Mouse (Mus musculus): ENCODE measurements around the gene Agap2. TPM values are rescaled to one million over a fixed set of nuclear protein-coding genes. Genes with fewer than 3 reads are reported as not detected.

Agap2 gene
- polyA plus RNA-seq, 1 experiment from 2014 or later = 0.05 TPM

GRCm38 (mm10) chr10:127079665-127080391, 4.7 kb downstream of the Agap2 start:
- H3K9ac ChIP-seq (ENCODE audit: low read depth, low read length) = peak overlapping the region; percentile 61
- H3K4me3 ChIP-seq (ENCODE audit: low read length) = peak overlapping the region; percentile 51
- H3K9me3 ChIP-seq (ENCODE audit: control insufficient read depth, low read length) = no peaks in the 10 kb centered on the region
- H3K27me3 ChIP-seq (replicated peaks; ENCODE audit: control insufficient read depth, insufficient read depth, low read length) = peaks cover 67% of the 10 kb centered on the region
- no peaks in the 10 kb centered on the region for H3K36me3 ChIP-seq (ENCODE audit: control insufficient read depth, insufficient read depth, low read length)
- no peak overlapping the region for H3K27ac ChIP-seq (ENCODE audit: low read length)
- ATAC-seq = no peak
- H3K4me2 ChIP-seq (ENCODE audit: low read depth, low read length) = peak overlapping the region; percentile 77
- WGBS = 3% methylated on average over 67 of the region's 70 CpGs
- H3K4me1 ChIP-seq (ENCODE audit: control insufficient read depth, insufficient read depth, low read length) = peaks cover 40% of the 10 kb centered on the region

- Histone ChIP-seq H3K9me3 (ENCODE audit: control insufficient read depth, low read length) (no peaks in the 10 kb centered on the region), H3K9ac (ENCODE audit: low read depth, low read length) (peak overlapping the region; percentile 37), H3K4me2 (ENCODE audit: low read depth, low read length) (peak overlapping the region; percentile 55), H3K27ac (ENCODE audit: low read length) (no peak overlapping the region), H3K27me3 (replicated peaks; ENCODE audit: control insufficient read depth, insufficient read depth, low read length) (peaks cover 62% of the 10 kb centered on the region), H3K4me3 (ENCODE audit: low read length) (peak overlapping the region; percentile 36), H3K36me3 (ENCODE audit: control insufficient read depth, insufficient read depth, low read length) (no peaks in the 10 kb centered on the region), H3K4me1 (ENCODE audit: control insufficient read depth, insufficient read depth, low read length) (peaks cover 40% of the 10 kb centered on the region)
- ATAC-seq = no peak
- 4% methylated on average over 48 of the region's 48 CpGs for WGBS
Measured at GRCm38 (mm10) chr10:127080901-127081780, 6.1 kb downstream of the Agap2 start.

- no peaks in the 10 kb centered on the region for H3K9me3 ChIP-seq (ENCODE audit: control insufficient read depth, low read length)
- 0 out of 2 replicates have a peak overlapping the region, but pooled peaks have one; percentile 37 for H3K9ac ChIP-seq (ENCODE audit: low read depth, low read length)
- no peak overlapping the region for H3K4me3 ChIP-seq (ENCODE audit: low read length)
- H3K4me2 ChIP-seq (ENCODE audit: low read depth, low read length) = no peak overlapping the region
- 25% methylated on average over 8 of the region's 8 CpGs for WGBS
- H3K27ac ChIP-seq (ENCODE audit: low read length) = no peak overlapping the region
- H3K4me1 ChIP-seq (ENCODE audit: control insufficient read depth, insufficient read depth, low read length) = peaks cover 40% of the 10 kb centered on the region
- H3K36me3 ChIP-seq (ENCODE audit: control insufficient read depth, insufficient read depth, low read length) = no peaks in the 10 kb centered on the region
- ATAC-seq = peak; percentile 19; the same call in 1 of the 2 replicates
- peaks cover 60% of the 10 kb centered on the region for H3K27me3 ChIP-seq (replicated peaks; ENCODE audit: control insufficient read depth, insufficient read depth, low read length)
Measured at GRCm38 (mm10) chr10:127081996-127082620, 7.0 kb downstream of the Agap2 start.

GRCm38 (mm10) chr10:127083292-127083914, 8.3 kb downstream of the Agap2 start:
- no peak for ATAC-seq
- Histone ChIP-seq H3K4me3 (ENCODE audit: low read length) (no peak overlapping the region), H3K36me3 (ENCODE audit: control insufficient read depth, insufficient read depth, low read length) (no peaks in the 10 kb centered on the region), H3K9ac (ENCODE audit: low read depth, low read length) (no peak overlapping the region), H3K27me3 (replicated peaks; ENCODE audit: control insufficient read depth, insufficient read depth, low read length) (peaks cover 56% of the 10 kb centered on the region), H3K4me2 (ENCODE audit: low read depth, low read length) (no peak overlapping the region), H3K4me1 (ENCODE audit: control insufficient read depth, insufficient read depth, low read length) (peaks cover 36% of the 10 kb centered on the region), H3K27ac (ENCODE audit: low read length) (no peak overlapping the region), H3K9me3 (ENCODE audit: control insufficient read depth, low read length) (no peaks in the 10 kb centered on the region)
- WGBS = 32% methylated on average over 8 of the region's 8 CpGs

- peaks cover 32% of the 10 kb centered on the region for H3K4me1 ChIP-seq (ENCODE audit: control insufficient read depth, insufficient read depth, low read length)
- H3K9me3 ChIP-seq (ENCODE audit: control insufficient read depth, low read length) = no peaks in the 10 kb centered on the region
- H3K36me3 ChIP-seq (ENCODE audit: control insufficient read depth, insufficient read depth, low read length) = no peaks in the 10 kb centered on the region
- 33% methylated on average over 5 of the region's 5 CpGs for WGBS
- no peak overlapping the region for H3K9ac ChIP-seq (ENCODE audit: low read depth, low read length)
- no peak overlapping the region for H3K4me2 ChIP-seq (ENCODE audit: low read depth, low read length)
- peaks cover 53% of the 10 kb centered on the region for H3K27me3 ChIP-seq (replicated peaks; ENCODE audit: control insufficient read depth, insufficient read depth, low read length)
- ATAC-seq = no peak
- H3K27ac ChIP-seq (ENCODE audit: low read length) = no peak overlapping the region
- no peak overlapping the region for H3K4me3 ChIP-seq (ENCODE audit: low read length)
Measured at GRCm38 (mm10) chr10:127083915-127084306, 8.8 kb downstream of the Agap2 start.

GRCm38 (mm10) chr10:127085052-127085451, 10.0 kb downstream of the Agap2 start:
- Histone ChIP-seq H3K36me3 (ENCODE audit: control insufficient read depth, insufficient read depth, low read length) (no peaks in the 10 kb centered on the region), H3K4me1 (ENCODE audit: control insufficient read depth, insufficient read depth, low read length) (peaks cover 21% of the 10 kb centered on the region), H3K27ac (ENCODE audit: low read length) (no peak overlapping the region), H3K9me3 (ENCODE audit: control insufficient read depth, low read length) (no peaks in the 10 kb centered on the region), H3K4me2 (ENCODE audit: low read depth, low read length) (no peak overlapping the region), H3K27me3 (replicated peaks; ENCODE audit: control insufficient read depth, insufficient read depth, low read length) (peaks cover 53% of the 10 kb centered on the region), H3K4me3 (ENCODE audit: low read length) (no peak overlapping the region), H3K9ac (ENCODE audit: low read depth, low read length) (no peak overlapping the region)
- no peak for ATAC-seq
- WGBS = 77% methylated on average over 9 of the region's 9 CpGs

GRCm38 (mm10) chr10:127085633-127086032, 10.5 kb downstream of the Agap2 start:
- 64% methylated on average over 6 of the region's 6 CpGs for WGBS
- peaks cover 53% of the 10 kb centered on the region for H3K27me3 ChIP-seq (replicated peaks; ENCODE audit: control insufficient read depth, insufficient read depth, low read length)

GRCm38 (mm10) chr10:127090560-127091411, 15.7 kb downstream of the Agap2 start:
- H3K36me3 ChIP-seq (ENCODE audit: control insufficient read depth, insufficient read depth, low read length) = 0 out of 2 replicates have a peak, but pooled peaks cover under 1% of the 10 kb centered on the region
- H3K4me2 ChIP-seq (ENCODE audit: low read depth, low read length) = peak overlapping the region; percentile 46
- peaks cover 49% of the 10 kb centered on the region for H3K27me3 ChIP-seq (replicated peaks; ENCODE audit: control insufficient read depth, insufficient read depth, low read length)
- H3K9me3 ChIP-seq (ENCODE audit: control insufficient read depth, low read length) = no peaks in the 10 kb centered on the region
- WGBS = 10% methylated on average over 57 of the region's 57 CpGs
- peak overlapping the region; percentile 28 for H3K4me3 ChIP-seq (ENCODE audit: low read length)
- H3K9ac ChIP-seq (ENCODE audit: low read depth, low read length) = peak overlapping the region; percentile 24; the same call in 1 of the 2 replicates
- H3K27ac ChIP-seq (ENCODE audit: low read length) = no peak overlapping the region
- 0 out of 2 replicates have a peak, but pooled peaks have one; percentile 12 for ATAC-seq
- peaks cover 5% of the 10 kb centered on the region for H3K4me1 ChIP-seq (ENCODE audit: control insufficient read depth, insufficient read depth, low read length)

More at GRCm38 (mm10) chr10:127085633-127086032, 10.5 kb downstream of the Agap2 start:
- no peaks in the 10 kb centered on the region for H3K36me3 ChIP-seq (ENCODE audit: control insufficient read depth, insufficient read depth, low read length)
- no peak overlapping the region for H3K9ac ChIP-seq (ENCODE audit: low read depth, low read length)
- no peaks in the 10 kb centered on the region for H3K9me3 ChIP-seq (ENCODE audit: control insufficient read depth, low read length)
- H3K4me1 ChIP-seq (ENCODE audit: control insufficient read depth, insufficient read depth, low read length) = peaks cover 16% of the 10 kb centered on the region
- no peak overlapping the region for H3K4me2 ChIP-seq (ENCODE audit: low read depth, low read length)
- H3K4me3 ChIP-seq (ENCODE audit: low read length) = no peak overlapping the region
- H3K27ac ChIP-seq (ENCODE audit: low read length) = no peak overlapping the region
- ATAC-seq = no peak

Data from intestine, embryonic 16.5 days (tissue).